Mouse (Mus musculus): ENCODE data around the gene Mybpc2. TPM values are rescaled to one million over a fixed set of nuclear protein-coding genes. Genes with fewer than 3 reads are reported as not detected.

Mybpc2 gene
- polyA plus RNA-seq, 1 experiment from 2014 or later, result 1.2 TPM

- H3K36me3 ChIP-seq, result peaks cover 33% of the 10 kb centered on the region
- H3K9me3 ChIP-seq (replicated peaks), result no peaks in the 10 kb centered on the region
- ATAC-seq (ENCODE audit: insufficient number of reproducible peaks, low FRiP score), result peak; percentile 87
- H3K27me3 ChIP-seq (replicated peaks), result peaks cover 5% of the 10 kb centered on the region; the same call in 1 of the 2 replicates
- H3K4me1 ChIP-seq (replicated peaks), result peaks cover 13% of the 10 kb centered on the region
- H3K27ac ChIP-seq (ENCODE audit: poor library complexity, severe bottlenecking), result peak within 1 kb of the TSS; percentile 96
- H3K4me2 ChIP-seq, result peak within 1 kb of the TSS; percentile 74
- H3K9ac ChIP-seq, result peak within 1 kb of the TSS; percentile 82
- H3K4me3 ChIP-seq, result peak within 1 kb of the TSS; percentile 99
- WGBS, result 0% methylated on average over 22 of the region's 22 CpGs
These were observed 29.4 kb upstream of the Mybpc2 start, which contains the start of gene Nr1h2 for GRCm38 (mm10) chr7:44553826-44554225. Gene Nr1h2, minus strand, starts transcription at chr7:44553951.

DNA sequence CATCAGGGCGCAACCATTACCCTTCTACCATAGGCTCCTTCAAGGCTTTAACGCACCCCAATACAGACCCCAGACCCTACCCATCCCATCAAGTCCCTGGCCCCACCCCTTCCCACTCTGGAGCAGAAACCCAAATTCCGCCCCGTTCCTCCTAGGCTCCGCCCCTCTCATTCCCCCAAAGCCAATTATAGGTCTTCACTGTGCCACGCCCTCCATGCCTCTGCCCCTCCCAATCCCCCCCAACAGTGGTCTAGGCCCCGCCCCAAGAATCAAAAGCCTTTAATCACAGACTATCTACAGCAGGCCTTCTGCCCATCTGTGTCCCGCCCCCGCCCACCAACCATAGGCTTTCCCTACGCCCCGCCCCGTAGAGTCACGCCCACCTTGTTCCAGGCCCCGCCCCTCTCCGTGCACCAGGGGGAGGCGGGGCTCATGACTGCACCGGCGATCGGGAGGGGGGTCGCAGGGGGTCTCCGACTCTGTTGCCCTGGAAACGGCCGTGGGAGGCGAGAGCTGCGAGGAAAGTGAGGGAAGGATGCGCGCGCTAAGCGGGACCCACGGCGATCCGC is 28.8 kb upstream of the Mybpc2 start:
- peak overlapping the region; percentile 99 for H3K4me3 ChIP-seq
- peak; percentile 88 for ATAC-seq (ENCODE audit: insufficient number of reproducible peaks, low FRiP score)
- peaks cover 13% of the 10 kb centered on the region for H3K4me1 ChIP-seq (replicated peaks)
- peaks cover 33% of the 10 kb centered on the region for H3K36me3 ChIP-seq
- peak overlapping the region; percentile 74 for H3K4me2 ChIP-seq
- WGBS, result under 1% methylated on average over 31 of the region's 32 CpGs
- H3K27me3 ChIP-seq (replicated peaks), result peaks cover 5% of the 10 kb centered on the region; the same call in 1 of the 2 replicates
- peak overlapping the region; percentile 82 for H3K9ac ChIP-seq
- no peaks in the 10 kb centered on the region for H3K9me3 ChIP-seq (replicated peaks)
- H3K27ac ChIP-seq (ENCODE audit: poor library complexity, severe bottlenecking), result peak overlapping the region; percentile 96

- ATAC-seq (ENCODE audit: insufficient number of reproducible peaks, low FRiP score), result no peak
- no peak overlapping the region for H3K27ac ChIP-seq (ENCODE audit: poor library complexity, severe bottlenecking)
- WGBS, result 86% methylated on average over 30 of the region's 31 CpGs
These were observed 27.9 kb upstream of the Mybpc2 start for GRCm38 (mm10) chr7:44552141-44552908.

DNA sequence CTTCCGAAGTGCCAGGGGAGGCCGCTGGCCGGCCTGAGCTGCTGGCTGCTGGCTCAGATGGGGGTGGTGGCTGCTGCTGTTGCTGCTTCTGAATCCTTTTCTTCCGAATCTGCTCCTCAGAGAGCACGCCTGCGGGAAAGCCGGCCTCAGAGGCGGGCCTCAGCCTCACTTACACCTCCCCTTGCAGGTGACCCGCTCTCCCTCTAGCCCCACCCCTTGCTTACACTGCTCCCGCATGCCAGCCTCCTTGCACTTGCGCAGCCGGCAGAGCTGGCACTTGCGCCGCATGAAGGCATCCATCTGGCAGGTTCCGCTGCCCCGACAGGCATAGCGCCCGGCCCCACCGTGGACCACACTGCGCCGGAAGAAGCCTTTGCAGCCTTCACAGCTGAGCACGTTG is 27.3 kb upstream of the Mybpc2 start:
- Histone ChIP-seq H3K27me3 (replicated peaks) (0 out of 2 replicates have a peak, but pooled peaks cover 5% of the 10 kb centered on the region), H3K27ac (ENCODE audit: poor library complexity, severe bottlenecking) (no peak overlapping the region), H3K36me3 (peaks cover 33% of the 10 kb centered on the region), H3K9me3 (replicated peaks) (no peaks in the 10 kb centered on the region), H3K9ac (no peak overlapping the region), H3K4me1 (replicated peaks) (peaks cover 26% of the 10 kb centered on the region), H3K4me3 (no peak overlapping the region), H3K4me2 (no peak overlapping the region)
- no peak for ATAC-seq (ENCODE audit: insufficient number of reproducible peaks, low FRiP score)
- WGBS, result 81% methylated on average over 22 of the region's 22 CpGs

More at GRCm38 (mm10) chr7:44552141-44552908, 27.9 kb upstream of the Mybpc2 start:
- peak overlapping the region; percentile 74 for H3K4me2 ChIP-seq
- peaks cover 33% of the 10 kb centered on the region for H3K36me3 ChIP-seq
- 0 out of 2 replicates have a peak, but pooled peaks cover 5% of the 10 kb centered on the region for H3K27me3 ChIP-seq (replicated peaks)
- no peaks in the 10 kb centered on the region for H3K9me3 ChIP-seq (replicated peaks)
- H3K4me1 ChIP-seq (replicated peaks), result peaks cover 21% of the 10 kb centered on the region
- H3K9ac ChIP-seq, result 0 out of 2 replicates have a peak overlapping the region, but pooled peaks have one; percentile 82
- peak overlapping the region; percentile 99 for H3K4me3 ChIP-seq

GRCm38 (mm10) chr7:44551301-44551700 is 26.8 kb upstream of the Mybpc2 start:
- WGBS, result 92% methylated on average over 21 of the region's 21 CpGs
- Histone ChIP-seq H3K9me3 (replicated peaks) (no peaks in the 10 kb centered on the region), H3K36me3 (peaks cover 35% of the 10 kb centered on the region), H3K4me3 (no peak overlapping the region), H3K27ac (ENCODE audit: poor library complexity, severe bottlenecking) (no peak overlapping the region), H3K9ac (no peak overlapping the region), H3K4me2 (no peak overlapping the region), H3K27me3 (replicated peaks) (0 out of 2 replicates have a peak, but pooled peaks cover 5% of the 10 kb centered on the region), H3K4me1 (replicated peaks) (peaks cover 26% of the 10 kb centered on the region)
- ATAC-seq (ENCODE audit: insufficient number of reproducible peaks, low FRiP score), result no peak

DNA sequence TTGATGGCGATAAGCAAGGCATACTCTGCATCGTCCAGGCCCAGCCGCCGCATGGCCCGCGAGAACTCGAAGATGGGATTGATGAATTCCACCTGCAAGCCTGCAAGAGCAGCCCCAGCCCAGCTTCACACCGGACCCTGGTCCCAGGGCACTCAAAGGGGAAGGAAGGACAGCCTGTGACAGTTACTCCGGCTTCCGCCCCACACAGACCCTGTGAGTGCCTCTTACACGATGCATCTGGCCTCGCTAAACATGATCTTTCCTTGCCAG is 25.9 kb upstream of the Mybpc2 start:
- Histone ChIP-seq H3K9ac (no peak overlapping the region), H3K9me3 (replicated peaks) (no peaks in the 10 kb centered on the region; the same call in 1 of the 2 replicates), H3K36me3 (peaks cover 39% of the 10 kb centered on the region), H3K4me1 (replicated peaks) (peaks cover 26% of the 10 kb centered on the region), H3K4me2 (no peak overlapping the region), H3K27ac (ENCODE audit: poor library complexity, severe bottlenecking) (no peak overlapping the region), H3K4me3 (no peak overlapping the region), H3K27me3 (replicated peaks) (no peaks in the 10 kb centered on the region)
- WGBS, result 94% methylated on average over 12 of the region's 12 CpGs
- ATAC-seq (ENCODE audit: insufficient number of reproducible peaks, low FRiP score), result no peak

DNA sequence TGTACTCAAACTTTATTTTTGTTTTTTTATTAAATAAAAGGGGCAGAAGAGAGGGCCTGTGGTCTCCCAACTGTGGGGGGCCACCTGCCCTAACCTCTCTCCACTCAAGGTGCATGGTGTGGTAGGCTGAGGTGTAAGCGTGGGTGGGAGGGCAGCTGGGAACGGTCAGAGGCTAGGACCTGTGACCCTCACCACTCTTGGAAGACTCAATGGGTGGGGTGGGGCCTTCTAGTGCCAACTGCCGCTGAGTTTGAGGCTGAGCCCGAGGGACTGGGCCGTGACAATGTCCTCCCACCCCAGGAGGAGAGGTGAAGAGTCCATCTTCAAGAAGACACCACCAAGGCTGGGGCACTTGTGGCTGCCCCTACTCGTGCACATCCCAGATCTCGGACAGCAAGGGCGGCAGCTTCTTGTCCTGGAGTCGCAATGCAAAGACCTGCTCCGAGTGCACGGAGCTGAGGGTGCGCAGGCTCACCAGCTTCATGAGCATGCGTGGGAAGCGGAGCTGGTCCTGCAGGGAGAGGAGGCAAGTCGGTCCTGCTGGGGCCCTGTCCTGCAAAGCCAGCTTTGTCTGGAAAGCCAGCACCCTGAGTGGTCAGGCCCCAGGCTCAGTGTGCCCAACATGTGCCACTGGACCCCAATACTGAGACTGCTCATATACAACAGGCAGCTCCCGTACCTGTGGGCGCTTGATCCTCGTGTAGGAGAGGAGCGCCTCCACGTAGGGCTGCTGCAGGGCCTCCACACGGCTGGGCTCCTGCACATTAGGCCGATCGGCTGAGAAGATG is 25.4 kb upstream of the Mybpc2 start:
- no peaks in the 10 kb centered on the region for H3K27me3 ChIP-seq (replicated peaks)
- no peak overlapping the region for H3K9ac ChIP-seq
- peaks cover 43% of the 10 kb centered on the region for H3K36me3 ChIP-seq
- 93% methylated on average over 23 of the region's 23 CpGs for WGBS
- no peaks in the 10 kb centered on the region; the same call in 1 of the 2 replicates for H3K9me3 ChIP-seq (replicated peaks)
- H3K27ac ChIP-seq (ENCODE audit: poor library complexity, severe bottlenecking), result no peak overlapping the region
- H3K4me1 ChIP-seq (replicated peaks), result peaks cover 26% of the 10 kb centered on the region
- no peak for ATAC-seq (ENCODE audit: insufficient number of reproducible peaks, low FRiP score)
- no peak overlapping the region for H3K4me2 ChIP-seq
- H3K4me3 ChIP-seq, result no peak overlapping the region

DNA sequence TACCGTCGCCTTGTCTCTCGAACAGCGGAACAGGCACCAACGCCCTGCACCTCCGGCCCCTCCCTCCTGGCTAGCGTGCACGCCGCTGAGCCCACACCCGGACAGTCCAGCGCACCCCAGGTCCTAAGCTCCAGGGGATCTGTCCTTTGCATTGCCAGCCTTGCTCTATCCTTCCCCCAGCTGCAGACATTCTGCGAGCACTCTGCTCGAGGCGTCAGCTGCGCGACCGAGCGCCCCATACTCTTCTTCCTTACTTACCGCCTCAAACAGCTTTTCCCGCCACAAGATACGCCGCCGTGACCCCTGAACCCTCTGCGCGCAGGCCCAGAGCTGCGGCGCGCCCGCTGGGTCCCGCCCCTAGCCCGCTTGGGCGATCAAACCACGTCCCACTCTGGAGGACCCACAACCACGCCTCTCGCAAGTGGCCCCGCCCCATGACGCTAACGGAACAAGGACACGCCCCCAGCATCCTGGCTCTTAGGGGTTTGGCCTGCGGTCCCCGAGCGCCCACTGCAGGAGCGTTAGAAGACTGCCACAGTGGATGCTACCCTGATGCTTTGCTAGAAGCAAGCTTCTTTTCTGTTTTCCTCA is 24.1 kb upstream of the Mybpc2 start, which contains the start of gene Pold1:
Gene Pold1 (minus strand): TSS at position 353 of the 591 bp plus-strand sequence.
- under 1% methylated on average over 43 of the region's 43 CpGs for WGBS
- Histone ChIP-seq H3K4me2 (peak within 1 kb of the TSS; percentile 78), H3K9me3 (replicated peaks) (no peaks in the 10 kb centered on the region; the same call in 1 of the 2 replicates), H3K4me3 (peak within 1 kb of the TSS; percentile 65), H3K27ac (ENCODE audit: poor library complexity, severe bottlenecking) (peak within 1 kb of the TSS; percentile 50; the same call in 1 of the 2 replicates), H3K9ac (peak within 1 kb of the TSS; percentile 76), H3K4me1 (replicated peaks) (peaks cover 23% of the 10 kb centered on the region), H3K36me3 (peaks cover 43% of the 10 kb centered on the region), H3K27me3 (replicated peaks) (no peaks in the 10 kb centered on the region)
- ATAC-seq (ENCODE audit: insufficient number of reproducible peaks, low FRiP score), result peak; percentile 93

GRCm38 (mm10) chr7:44547725-44548124 is 23.3 kb upstream of the Mybpc2 start:
- WGBS, result 21% methylated on average over 5 of the region's 5 CpGs
- H3K36me3 ChIP-seq, result peaks cover 49% of the 10 kb centered on the region
- H3K4me3 ChIP-seq, result peak overlapping the region; percentile 65
- peaks cover 16% of the 10 kb centered on the region for H3K4me1 ChIP-seq (replicated peaks)
- peak overlapping the region; percentile 78 for H3K4me2 ChIP-seq
- peak overlapping the region; percentile 76 for H3K9ac ChIP-seq
- H3K27me3 ChIP-seq (replicated peaks), result no peaks in the 10 kb centered on the region
- no peak for ATAC-seq (ENCODE audit: insufficient number of reproducible peaks, low FRiP score)
- H3K27ac ChIP-seq (ENCODE audit: poor library complexity, severe bottlenecking), result no peak overlapping the region
- H3K9me3 ChIP-seq (replicated peaks), result no peaks in the 10 kb centered on the region; the same call in 1 of the 2 replicates

GRCm38 (mm10) chr7:44547041-44547440 is 22.6 kb upstream of the Mybpc2 start:
- Histone ChIP-seq H3K4me2 (peak overlapping the region; percentile 78), H3K4me1 (replicated peaks) (peaks cover 13% of the 10 kb centered on the region), H3K27me3 (replicated peaks) (no peaks in the 10 kb centered on the region), H3K4me3 (peak overlapping the region; percentile 65; the same call in 1 of the 2 replicates), H3K9ac (peak overlapping the region; percentile 76), H3K9me3 (replicated peaks) (no peaks in the 10 kb centered on the region; the same call in 1 of the 2 replicates), H3K36me3 (peaks cover 51% of the 10 kb centered on the region), H3K27ac (ENCODE audit: poor library complexity, severe bottlenecking) (no peak overlapping the region)
- WGBS, result 98% methylated on average over 13 of the region's 13 CpGs
- ATAC-seq (ENCODE audit: insufficient number of reproducible peaks, low FRiP score), result no peak

All from heart, embryonic 12.5 days (tissue).